Mouse (Mus musculus) heart, postnatal 14 days (tissue): ENCODE measurements around the gene Dcun1d3. TPM values are rescaled to one million over a fixed set of nuclear protein-coding genes. Genes with fewer than 3 reads are reported as not detected.

ENCODE experiments used
- DNase-seq, 2 experiments: peaks; one replicate each; pipeline ENCODE4 v3.0.0; 2021 to 2022
- intact Hi-C: fragments of 180-260 bp; cut with DNase I; formaldehyde crosslinking; loops from one replicate; pipeline ENCODE4 v1.15.1; 2025
- total RNA-seq, 2 experiments: library from RNA; stranded (reverse); gene quantifications; 2 replicates each; pipeline ENCODE4 v1.2.3; 2021

Dcun1d3 gene
- total RNA-seq, 2 experiments from 2014 or later: 12.7 to 14.2 TPM

GRCm38 (mm10) chr7:119835996-119836777, 59.9 kb downstream of the Dcun1d3 start:
- no peak for DNase-seq
- intact Hi-C loops: no loop called here

GRCm38 (mm10) chr7:119835371-119835770, 60.7 kb downstream of the Dcun1d3 start:
- no peak for DNase-seq
- intact Hi-C loops: no loop called here

GRCm38 (mm10) chr7:119808723-119809122, 87.4 kb downstream of the Dcun1d3 start:
- DNase-seq: no peak
- intact Hi-C loops: no loop called here

- DNase-seq: no peak
- intact Hi-C loops: no loop called here
These were observed 88.7 kb downstream of the Dcun1d3 start for GRCm38 (mm10) chr7:119807396-119807795.

Other genes with a start within 250 kb of the Dcun1d3 start
- gene Acsm4, start 206.3 kb downstream of the Dcun1d3 start, total RNA-seq: not detected
- gene Thumpd1, start 175.5 kb downstream of the Dcun1d3 start, total RNA-seq: 10 to 100 TPM; 13.3 to 16.4 TPM
- 1 to 10 TPM in 1 of 2 experiments, under 1 TPM in 1; 0.10 to 1.3 TPM for gene Acsm3, start 135.4 kb downstream of the Dcun1d3 start, total RNA-seq
- 1 to 10 TPM; 1.9 to 2.3 TPM for gene Rexo5, start 102.3 kb downstream of the Dcun1d3 start, total RNA-seq
- 1 to 10 TPM; 2.3 to 2.8 TPM for gene Eri2, start 102.2 kb downstream of the Dcun1d3 start, total RNA-seq
- 1 to 10 TPM; 6.9 to 7.6 TPM for gene Lyrm1, start 437 bp downstream of the Dcun1d3 start, total RNA-seq
- gene Dnah3, start 199.0 kb upstream of the Dcun1d3 start, total RNA-seq: under 1 TPM in 1 of 2 experiments, not detected in 1; 0.29 TPM
- 10 to 100 TPM; 15.9 to 17.4 TPM for gene Tmem159, start 206.1 kb upstream of the Dcun1d3 start, total RNA-seq
- gene Zp2, start 249.0 kb upstream of the Dcun1d3 start, total RNA-seq: under 1 TPM; 0.32 to 0.41 TPM